In the genomic region with DNA sequence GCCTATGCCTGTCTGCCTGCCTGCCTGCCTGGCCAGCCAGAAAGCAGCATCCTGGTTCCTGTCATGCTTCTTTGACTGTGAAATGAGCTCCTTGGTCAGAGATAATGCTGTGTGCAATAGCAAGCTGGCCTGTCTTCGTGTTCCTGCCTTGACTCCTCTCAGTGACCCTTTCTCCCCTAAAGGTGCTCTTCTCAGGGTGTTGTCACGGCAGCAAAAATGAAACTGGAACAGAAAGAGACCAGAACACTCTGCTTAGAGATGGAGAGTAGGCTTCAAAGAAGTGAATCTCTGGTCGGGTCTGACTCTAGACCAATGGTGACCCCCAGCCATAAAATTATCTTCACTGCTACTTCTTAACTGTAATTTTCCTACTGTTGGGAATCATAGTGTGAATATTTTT, we compare ENCODE assay signal across 20 mouse cellular contexts. TPM values are rescaled to one million over a fixed set of nuclear protein-coding genes. Genes with fewer than 3 reads are reported as not detected.
DNase-seq lines count a peak whose midpoint lies in the region; TF ChIP-seq lines count a peak whose summit lies in the region.
"Had no signal": no experiment of that assay in that cellular context is flagged by ENCODE, and none has a peak within 500 bp of the region (broad histone marks: within the 10 kb centered on the region; RNA-seq: fewer than 3 reads in every experiment).

No protein-coding gene starts in this region.

- no peaks in the 10 kb centered on the region for H3K79me2 ChIP-seq in CH12.LX (replicated peaks; ENCODE audit: control insufficient read depth, extremely low read depth, insufficient read depth, poor library complexity, severe bottlenecking)

- in situ Hi-C loops in CH12.LX (cut with MboI; ENCODE audit: low pct_ligation_motif_present, low pct_unique_long_range_greater_than_20kb, low sequenced_read_pairs): no loop called here

- peak overlapping the region; percentile 65 for H3K4me2 ChIP-seq in CH12.LX (ENCODE audit: insufficient read depth, low read depth, poor library complexity, severe bottlenecking)
- H3K4me2 ChIP-seq: embryonic facial prominence, embryonic 12.5 days; embryonic facial prominence, embryonic 15.5 days; heart, embryonic 13.5 days; hindbrain, embryonic 14.5 days had no signal

- no peak for TF ChIP-seq CTCF in left cerebral cortex, adult 2 months (IDR thresholded peaks at IDR 0.05)
- no peak for TF ChIP-seq CTCF in CH12.LX (conservative IDR thresholded peaks at IDR 0.05 in 1 of 2, IDR thresholded peaks at IDR 0.05 in 1 of 2; ENCODE audit: low read depth in 2 of 2, low read length in 2 of 2)

- no peaks in the 10 kb centered on the region for H3K9me3 ChIP-seq in CH12.LX (replicated peaks; ENCODE audit: low read length)
- H3K9me3 ChIP-seq: embryonic facial prominence, embryonic 12.5 days; embryonic facial prominence, embryonic 15.5 days; G1E; heart, embryonic 13.5 days had no signal

- no peaks in the 10 kb centered on the region for H3K36me3 ChIP-seq in CH12.LX (replicated peaks in 1 of 2; ENCODE audit: control insufficient read depth in 1 of 2, insufficient read depth in 1 of 2, low read length in 1 of 2)
- H3K36me3 ChIP-seq: embryonic facial prominence, embryonic 12.5 days; embryonic facial prominence, embryonic 15.5 days; heart, embryonic 13.5 days had no signal

- H3K27me3 ChIP-seq in CH12.LX (replicated peaks): peaks cover 78% of the 10 kb centered on the region
- H3K27me3 ChIP-seq: embryonic facial prominence, embryonic 12.5 days; embryonic facial prominence, embryonic 15.5 days; Patski had no signal

- TF ChIP-seq POLR2A in CH12.LX (IDR thresholded peaks at IDR 0.05; ENCODE audit: low read depth, low read length): no peak

- intact Hi-C loops in left cerebral cortex, adult 2 months (cut with DNase I): loop anchor here (1.0 kb wide), 1 partner anchor 8 kb away; no protein-coding TSS in a partner anchor
- intact Hi-C loops in left cerebral cortex, postnatal 10 days (cut with DNase I): no loop called here

- H3K4me1 ChIP-seq in CH12.LX (ENCODE audit: control insufficient read depth in 1 of 2, insufficient read depth in 2 of 2): peaks cover 6 to 10% of the 10 kb centered on the region in 2 experiments
- H3K4me1 ChIP-seq: embryonic facial prominence, embryonic 12.5 days had no signal

- TF ChIP-seq RAD21 in CH12.LX (IDR thresholded peaks at IDR 0.05; ENCODE audit: low read depth, low read length): no peak

- no peak overlapping the region for H3K4me3 ChIP-seq in left cerebral cortex, adult 2 months
- no peak overlapping the region for H3K4me3 ChIP-seq in CH12.LX (replicated peaks in 1 of 3; ENCODE audit: low read depth in 2 of 3, low read length in 2 of 3, poor library complexity in 1 of 3)
- H3K4me3 ChIP-seq: embryonic facial prominence, embryonic 12.5 days; embryonic facial prominence, embryonic 15.5 days; heart, embryonic 13.5 days had no signal

- no peak for DNase-seq in left cerebral cortex, adult 2 months (ENCODE audit: extremely low spot score in 1 of 2, low spot score in 2 of 2)
- no peak for DNase-seq in left cerebral cortex, postnatal 10 days (ENCODE audit: extremely low spot score in 1 of 2, low spot score in 2 of 2)
- no peak for DNase-seq in CH12.LX (ENCODE audit: extremely low read depth)
- peak; percentile 71 for DNase-seq in induced T-regulatory cell, adult 2 months (ENCODE audit: low read depth)
- DNase-seq in right cerebral cortex, adult 18-20 months: no peak
- DNase-seq in gastrocnemius, adult 18-20 months (ENCODE audit: low spot score): no peak
- DNase-seq: adrenal gland, postnatal 10 days; adrenal gland, postnatal 36 days; forebrain, postnatal 0 days; gastrocnemius, postnatal 25 days; heart, adult 18-20 months; heart, postnatal 14 days; heart, postnatal 4 days had no signal

- no peak overlapping the region for H3K9ac ChIP-seq in CH12.LX (ENCODE audit: insufficient read depth, low read depth)
- H3K9ac ChIP-seq: embryonic facial prominence, embryonic 12.5 days; embryonic facial prominence, embryonic 15.5 days; forebrain, postnatal 0 days; heart, embryonic 13.5 days; hindbrain, embryonic 14.5 days had no signal

- TF ChIP-seq EP300 in CH12.LX (IDR thresholded peaks at IDR 0.05; ENCODE audit: low read length): peak; percentile 36; the same call in 1 of the 2 replicates

- H3K27ac ChIP-seq in left cerebral cortex, adult 2 months: peak overlapping the region; percentile 82
- H3K27ac ChIP-seq in CH12.LX (ENCODE audit: insufficient read depth, low read depth): no peak overlapping the region
- H3K27ac ChIP-seq: embryonic facial prominence, embryonic 12.5 days; embryonic facial prominence, embryonic 15.5 days; heart, embryonic 13.5 days; hindbrain, embryonic 14.5 days; hindbrain, postnatal 0 days had no signal

- dilution Hi-C loops in CH12.LX (cut with MboI; ENCODE audit: extremely low pct_ligation_motif_present, extremely low pct_unique_long_range_greater_than_20kb, low sequenced_read_pairs): no loop called here

TF ChIP-seq in CH12.LX, 34 proteins besides CTCF, POLR2A, EP300 and RAD21:
- TF ChIP-seq MXI1 (IDR thresholded peaks at IDR 0.05; ENCODE audit: low read depth, low read length) (0 out of 2 replicates have a peak, but pooled peaks have one; percentile 20), MYC (IDR thresholded peaks at IDR 0.05; ENCODE audit: low read depth, low read length) (no peak), E2F4 (IDR thresholded peaks at IDR 0.05; ENCODE audit: insufficient replicate concordance, low read depth, low read length) (no peak), IRF4 (IDR thresholded peaks at IDR 0.05; ENCODE audit: low read depth, low read length) (peak; percentile 60), MAX (IDR thresholded peaks at IDR 0.05; ENCODE audit: low read length) (peak; percentile 26; the same call in 1 of the 2 replicates), JUN (IDR thresholded peaks at IDR 0.05; ENCODE audit: insufficient read depth, low read depth, low read length) (no peak), CHD2 (IDR thresholded peaks at IDR 0.05; ENCODE audit: low read length) (no peak)

RNA-seq across cellular contexts. Expression of a gene that starts 42.7 kb away (rescaled TPM):
- 100 to 1,000 TPM; 186 to 188 TPM for total RNA-seq in left cerebral cortex, adult 2 months (2021)
- total RNA-seq in left cerebral cortex, postnatal 10 days (2021): 100 to 1,000 TPM; 135 to 139 TPM
- total RNA-seq in CH12.LX (2012; rRNA removed): 74.6 and 79.8 TPM in 2 replicates
- 53.8 and 55.4 TPM in 2 replicates for total RNA-seq in CH12.LX (2014; rRNA removed)
- 69.8 and 76.6 TPM in 2 replicates for polyA plus RNA-seq in CH12.LX (2012; ENCODE audit: insufficient read length, low read depth)
- 1 to 10 TPM; 5.1 to 6.7 TPM for total RNA-seq in gastrocnemius, adult 18-20 months (2021)

RNA-seq across cellular contexts. Expression of a gene that starts 51.4 kb away (rescaled TPM):
- 10 to 100 TPM; 29.8 to 31.7 TPM for total RNA-seq in left cerebral cortex, adult 2 months (2021)
- total RNA-seq in left cerebral cortex, postnatal 10 days (2021): 10 to 100 TPM; 19.2 to 20.8 TPM
- total RNA-seq in CH12.LX (2012; rRNA removed) (not detected in 2 replicates), CH12.LX (2014; rRNA removed) (not detected in 2 replicates)
- not detected in 2 replicates for polyA plus RNA-seq in CH12.LX (2012; ENCODE audit: insufficient read length, low read depth)
- total RNA-seq in gastrocnemius, adult 18-20 months (2021): under 1 TPM; 0.05 TPM
- polyA plus RNA-seq: G1E had no signal

Comparison
In these comparisons a context has a peak if more than half of its experiments do, and no peak if none do; other contexts are left out.
1. RNA of a gene that starts 42.7 kb away (total RNA-seq): 186 to 188 TPM in left cerebral cortex, adult 2 months, 135 to 139 TPM in left cerebral cortex, postnatal 10 days and 53.8 to 79.8 TPM in CH12.LX; 5.1 to 6.7 TPM in gastrocnemius, adult 18-20 months; every median in the first group is over 4 times any median in the second.
2. RNA of a gene that starts 51.4 kb away (total RNA-seq): 29.8 to 31.7 TPM in left cerebral cortex, adult 2 months and 19.2 to 20.8 TPM in left cerebral cortex, postnatal 10 days; 0.05 TPM in gastrocnemius, adult 18-20 months and not detected in CH12.LX; every median in the first group is over 10 times any median in the second.